Mouse (Mus musculus): ENCODE measurements around the gene Dyrk1b.
"Not testable (repeated sequence)": the region's sequence is repeated elsewhere in the genome, so short reads cannot be mapped to it uniquely, and the experiment has no call there.

The Dyrk1b gene

GRCm38 (mm10) chr7:28196528-28196927 lies 17.3 kb downstream of the Dyrk1b start:
- DNase-seq: no peak

GRCm38 (mm10) chr7:28199054-28199453 lies 19.8 kb downstream of the Dyrk1b start:
- DNase-seq: no peak

DNA sequence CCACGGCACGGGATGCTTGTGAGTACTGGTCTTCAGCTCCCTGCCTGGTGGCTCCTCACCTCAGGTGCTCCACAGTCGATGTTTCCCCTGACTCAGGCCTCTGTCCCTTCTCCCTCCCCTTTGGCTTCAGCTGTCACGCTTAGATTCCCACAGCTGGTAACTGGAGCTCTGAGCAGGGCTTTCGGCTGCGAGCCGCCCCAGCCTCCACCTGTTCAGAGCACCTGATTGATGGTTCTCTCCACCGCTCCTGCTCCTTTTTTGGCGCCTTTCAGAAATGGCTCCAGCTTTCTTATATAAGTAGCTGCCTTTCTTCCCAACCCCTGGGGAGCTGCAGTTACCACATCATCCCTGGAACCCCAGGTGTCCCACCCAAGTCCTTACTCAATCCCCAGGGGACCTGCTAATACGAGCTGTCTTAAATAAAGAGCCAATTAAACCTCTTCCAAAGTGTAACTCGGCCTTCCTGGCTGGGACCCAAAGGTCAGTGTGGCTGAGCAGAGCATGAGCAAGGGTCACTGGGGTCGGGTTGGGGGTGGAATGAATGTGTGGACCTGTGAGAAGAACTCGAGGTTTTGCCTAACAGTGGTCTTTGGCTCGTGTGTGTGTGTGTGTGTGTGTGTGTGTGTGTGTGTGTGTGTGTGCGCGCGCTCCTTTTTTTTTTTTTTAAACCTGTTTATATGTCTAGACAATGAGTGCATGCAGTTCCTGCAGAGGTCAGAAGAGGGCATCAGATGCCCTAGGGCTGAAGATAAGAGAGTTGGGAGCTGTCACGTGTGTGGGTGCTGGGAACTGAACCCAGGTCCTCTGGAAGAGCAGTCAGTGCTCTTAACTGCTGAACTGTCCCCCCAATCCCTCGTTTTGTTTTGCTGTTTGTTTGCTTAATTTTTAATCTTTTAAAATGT lies 24.2 kb downstream of the Dyrk1b start:
- no peak for DNase-seq

- no peak for DNase-seq
These were observed 26.9 kb downstream of the Dyrk1b start for GRCm38 (mm10) chr7:28206044-28206600.

GRCm38 (mm10) chr7:28208396-28208987 lies 29.2 kb downstream of the Dyrk1b start:
- DNase-seq: no peak

DNA sequence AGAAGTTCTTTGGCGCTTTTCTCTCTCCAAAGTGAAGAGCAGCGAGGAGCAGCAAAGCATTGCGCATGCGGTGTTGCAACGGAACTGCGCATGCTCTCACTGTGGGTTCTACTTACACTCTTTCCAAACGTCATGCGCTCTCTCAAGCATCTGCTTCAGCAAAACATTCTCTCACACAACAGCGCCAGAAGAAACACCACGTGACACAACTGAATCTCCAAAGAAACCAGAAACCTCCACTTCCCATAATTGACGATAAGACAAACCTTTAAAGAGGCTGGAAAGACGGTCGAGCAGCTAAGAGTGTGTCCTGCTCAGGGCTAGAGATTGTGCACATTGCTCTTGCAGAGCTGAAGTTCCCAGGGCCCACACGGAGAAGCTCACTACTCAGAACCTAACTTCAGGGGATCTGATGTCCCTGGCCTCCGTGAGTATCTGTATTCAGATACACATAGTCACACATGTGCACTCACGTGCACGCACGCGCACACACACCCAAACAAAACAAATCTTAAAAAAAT lies 29.8 kb downstream of the Dyrk1b start:
- DNase-seq: peak; percentile 59

GRCm38 (mm10) chr7:28210731-28211130 lies 31.5 kb downstream of the Dyrk1b start:
- no peak for DNase-seq

DNA sequence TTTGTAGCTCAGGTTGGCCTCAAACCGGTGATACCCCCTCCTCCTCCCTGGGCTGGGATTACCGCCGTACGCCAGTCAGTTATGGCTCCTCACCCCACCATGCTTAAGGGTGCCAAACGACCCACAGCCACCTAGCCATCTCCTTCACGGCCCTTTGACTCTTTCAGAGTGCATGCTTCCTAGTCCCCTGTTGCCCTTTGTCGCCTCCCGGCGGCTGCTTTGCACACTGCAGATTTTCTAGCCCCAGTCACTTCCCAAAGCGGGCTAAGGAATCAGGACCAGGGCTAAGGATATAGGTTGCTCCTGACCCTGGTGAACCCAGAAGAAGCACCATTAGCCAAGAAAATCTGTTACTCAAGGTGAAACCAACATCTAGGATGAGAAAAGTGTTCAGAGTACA lies 34.9 kb downstream of the Dyrk1b start:
- no peak for DNase-seq

DNA sequence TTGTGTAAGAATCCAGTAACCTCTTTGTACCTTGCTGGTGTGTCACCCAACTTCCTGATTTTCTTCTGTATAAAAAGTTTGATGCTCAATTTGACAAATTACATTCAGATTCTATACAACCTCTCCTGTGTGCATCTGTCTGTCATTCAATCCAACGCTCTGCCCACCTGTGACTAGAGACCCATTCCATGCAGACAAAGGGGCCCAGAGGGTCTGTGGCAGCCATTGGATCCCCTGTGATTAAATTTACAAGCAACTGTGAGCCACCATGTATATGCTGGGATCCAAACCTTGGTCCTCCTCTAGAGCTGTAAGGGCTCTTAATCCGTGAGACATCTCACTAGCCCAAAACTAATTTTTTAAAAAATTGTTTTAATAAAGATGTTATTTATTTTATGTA lies 36.7 kb downstream of the Dyrk1b start:
- not testable (repeated sequence) for DNase-seq

GRCm38 (mm10) chr7:28217811-28218210 lies 38.5 kb downstream of the Dyrk1b start:
- DNase-seq: not testable (repeated sequence)

DNA sequence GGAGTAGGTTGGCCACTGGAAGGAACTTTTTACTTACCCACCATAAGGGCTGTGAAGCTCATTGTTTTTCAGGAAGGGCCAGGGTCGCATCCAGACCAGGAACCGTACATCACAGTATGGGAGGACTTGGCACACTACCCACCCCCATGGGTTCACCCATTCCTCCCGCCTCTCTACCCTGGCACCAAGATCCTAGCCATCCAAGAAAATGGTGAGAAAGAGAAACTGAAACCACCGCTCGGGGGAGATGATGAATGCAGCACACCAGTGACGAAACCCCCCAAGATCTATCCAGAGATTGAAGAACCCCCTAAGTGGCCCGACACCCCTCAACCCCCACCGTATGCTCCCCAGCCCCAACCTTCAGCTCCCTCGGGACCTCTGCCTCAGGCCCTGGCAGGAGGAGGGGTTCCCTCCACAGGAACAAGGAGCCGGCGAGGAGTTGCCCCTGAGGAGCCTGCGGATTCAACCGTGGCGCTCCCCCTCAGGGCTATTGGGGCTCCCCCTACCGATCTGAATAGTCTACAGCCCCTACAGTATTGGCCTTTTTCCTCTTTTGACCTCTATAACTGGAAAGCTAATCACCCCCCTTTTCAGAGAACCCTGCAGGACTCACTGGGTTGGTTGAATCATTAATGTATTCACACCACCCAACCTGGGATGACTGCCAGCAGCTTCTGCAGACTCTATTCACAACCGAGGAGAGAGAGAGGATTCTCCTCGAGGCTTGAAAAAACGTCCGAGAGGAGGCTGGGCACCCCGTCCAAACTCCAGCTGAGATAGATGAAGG lies 39.9 kb downstream of the Dyrk1b start:
- DNase-seq: peak; percentile 30

DNA sequence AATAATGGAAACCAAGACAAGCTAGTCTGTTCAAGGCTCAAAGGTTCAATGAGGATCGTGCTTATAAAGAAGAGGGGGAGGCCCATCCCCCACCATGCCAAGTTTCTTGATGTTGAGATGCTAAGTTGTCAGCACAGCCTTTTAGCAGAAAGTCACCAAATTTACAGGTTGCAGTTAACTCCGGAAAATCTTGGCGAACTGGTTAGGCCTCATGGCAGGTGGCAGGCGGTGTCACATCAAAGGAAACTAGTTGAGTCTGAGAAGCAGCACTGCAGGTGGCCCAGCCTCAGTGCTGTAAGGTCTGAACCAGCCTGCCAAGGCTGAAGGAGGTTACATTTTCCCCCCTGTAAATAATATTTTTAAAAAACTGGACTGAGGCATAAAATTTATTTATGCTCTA lies 47.6 kb downstream of the Dyrk1b start:
- DNase-seq: not testable (repeated sequence)

DNA sequence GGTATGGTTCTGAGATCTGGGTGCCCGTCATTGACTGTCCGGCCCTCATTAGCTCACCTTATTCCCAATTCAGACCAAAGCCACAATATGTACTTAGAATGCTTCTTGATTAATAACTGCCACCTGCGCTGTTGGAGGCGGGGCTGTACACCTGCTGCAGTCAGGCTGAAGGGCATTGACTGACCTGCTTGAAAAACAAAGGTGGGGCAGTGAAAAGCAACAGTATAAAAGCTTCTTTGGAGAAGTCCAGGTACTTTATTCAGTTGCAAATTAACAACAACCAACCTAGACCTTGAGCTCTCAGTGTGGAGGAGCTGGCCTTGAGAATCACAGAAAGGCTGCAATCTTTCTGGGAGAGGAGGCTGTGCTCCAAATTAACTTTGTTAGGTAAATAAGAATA lies 48.2 kb downstream of the Dyrk1b start:
- not testable (repeated sequence) for DNase-seq
